Mouse (Mus musculus) testis, adult 2 months (tissue): ENCODE results near the gene Cyp4f39.

ENCODE experiments used
- CTCF ChIP-seq: fragments of 200-500 bp; IDR thresholded peaks from 2 replicates; pipeline ENCODE4 v1.5.1; 2012; ENCODE audit warnings: low read depth, mild to moderate bottlenecking, inconsistent platforms, low read length, moderate library complexity; ENCODE audit not compliant: control insufficient read depth, insufficient read depth, insufficient replicate concordance
- POLR2A ChIP-seq: fragments of 200-500 bp; IDR thresholded peaks from 2 replicates; pipeline ENCODE4 v1.6.1; 2012; ENCODE audit warnings: low read depth, mild to moderate bottlenecking, inconsistent platforms, low read length, moderate library complexity; ENCODE audit not compliant: control insufficient read depth

DNA sequence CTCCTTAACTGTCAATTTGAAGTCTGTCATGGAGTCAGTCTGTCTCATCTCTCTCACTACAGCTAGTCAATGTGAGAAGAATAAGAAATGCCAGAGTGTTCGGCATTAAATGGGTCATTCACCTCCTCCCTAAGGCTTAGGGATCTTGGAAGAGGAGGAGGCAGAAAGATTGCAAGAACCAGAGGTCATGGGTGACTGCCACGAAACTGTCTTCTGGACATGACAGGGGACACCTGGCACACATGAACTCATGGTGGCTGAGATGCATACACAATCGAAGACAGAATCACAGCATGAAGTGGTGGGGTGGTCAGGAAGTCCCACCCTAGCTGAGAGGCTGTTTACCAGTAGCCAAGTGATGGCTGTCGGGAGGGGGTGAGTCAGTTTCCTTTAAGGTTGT is 18.2 kb upstream of the Cyp4f39 start:
- TF ChIP-seq CTCF = no peak
- TF ChIP-seq POLR2A = no peak
